Mouse (Mus musculus): ENCODE results near the gene Afdn. TPM values are rescaled to one million over a fixed set of nuclear protein-coding genes. Genes with fewer than 3 reads are reported as not detected.

Afdn gene
- polyA plus RNA-seq, 1 experiment from 2014 or later: 78.1 TPM

- Histone ChIP-seq H3K36me3 (ENCODE audit: control insufficient read depth, insufficient read depth, low read length) (peaks cover 37% of the 10 kb centered on the region), H3K4me2 (ENCODE audit: low read length) (no peak overlapping the region), H3K27me3 (ENCODE audit: control insufficient read depth, insufficient read depth, low read length) (no peaks in the 10 kb centered on the region), H3K9me3 (ENCODE audit: control insufficient read depth, low read length) (no peaks in the 10 kb centered on the region), H3K4me3 (ENCODE audit: control insufficient read depth in 1 of 2, insufficient read depth in 1 of 2, low read depth in 1 of 2, low read length in 2 of 2) (no peak overlapping the region), H3K9ac (ENCODE audit: low read length) (no peak overlapping the region), H3K27ac (replicated peaks in 1 of 2; ENCODE audit: control insufficient read depth in 1 of 2, insufficient read depth in 1 of 2, low read depth in 2 of 2, low read length in 2 of 2) (no peak overlapping the region), H3K4me1 (ENCODE audit: control insufficient read depth in 2 of 2, insufficient read depth in 2 of 2, low read length in 2 of 2) (no peaks in the 10 kb centered on the region)
- ATAC-seq (ENCODE audit: insufficient number of reproducible peaks, insufficient read depth, low FRiP score, low read depth): no peak
- WGBS: 55% methylated on average over 2 of the region's 2 CpGs
Measured at GRCm38 (mm10) chr17:13802836-13803408, 42.6 kb downstream of the Afdn start.

DNA sequence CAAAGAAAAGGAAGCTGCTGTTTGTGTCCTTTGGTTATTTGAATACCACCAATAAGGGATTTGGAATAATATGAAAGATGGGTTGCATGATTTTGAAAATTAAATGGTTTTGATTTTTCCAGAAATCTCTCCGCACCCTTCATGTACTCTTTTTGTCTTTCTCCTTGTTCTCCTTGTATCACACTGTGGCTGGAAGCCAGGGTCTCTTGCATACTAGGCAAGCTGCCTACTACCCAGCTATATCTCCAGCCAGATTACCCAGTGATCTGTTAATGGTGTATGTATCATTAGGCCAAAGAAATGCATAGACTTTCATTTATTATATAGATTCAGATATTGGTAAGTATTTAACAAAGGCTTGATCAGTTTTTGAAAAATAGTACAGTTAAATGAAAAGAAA lies 45.7 kb downstream of the Afdn start:
- H3K4me1 ChIP-seq (ENCODE audit: control insufficient read depth in 2 of 2, insufficient read depth in 2 of 2, low read length in 2 of 2): no peaks in the 10 kb centered on the region
- no peak overlapping the region for H3K4me2 ChIP-seq (ENCODE audit: low read length)
- WGBS: 90% methylated on average over 1 of the region's 1 CpGs
- no peak overlapping the region for H3K27ac ChIP-seq (replicated peaks in 1 of 2; ENCODE audit: control insufficient read depth in 1 of 2, insufficient read depth in 1 of 2, low read depth in 2 of 2, low read length in 2 of 2)
- ATAC-seq (ENCODE audit: insufficient number of reproducible peaks, insufficient read depth, low FRiP score, low read depth): no peak
- H3K4me3 ChIP-seq (ENCODE audit: control insufficient read depth in 1 of 2, insufficient read depth in 1 of 2, low read depth in 1 of 2, low read length in 2 of 2): no peak overlapping the region
- H3K27me3 ChIP-seq (ENCODE audit: control insufficient read depth, insufficient read depth, low read length): no peaks in the 10 kb centered on the region
- H3K9ac ChIP-seq (ENCODE audit: low read length): no peak overlapping the region
- no peaks in the 10 kb centered on the region for H3K9me3 ChIP-seq (ENCODE audit: control insufficient read depth, low read length)
- peaks cover 62% of the 10 kb centered on the region for H3K36me3 ChIP-seq (ENCODE audit: control insufficient read depth, insufficient read depth, low read length)

- Histone ChIP-seq H3K4me3 (ENCODE audit: control insufficient read depth in 1 of 2, insufficient read depth in 1 of 2, low read depth in 1 of 2, low read length in 2 of 2) (no peak overlapping the region), H3K27ac (replicated peaks in 1 of 2; ENCODE audit: control insufficient read depth in 1 of 2, insufficient read depth in 1 of 2, low read depth in 2 of 2, low read length in 2 of 2) (no peak overlapping the region), H3K9me3 (ENCODE audit: control insufficient read depth, low read length) (no peaks in the 10 kb centered on the region), H3K9ac (ENCODE audit: low read length) (no peak overlapping the region), H3K4me1 (ENCODE audit: control insufficient read depth in 2 of 2, insufficient read depth in 2 of 2, low read length in 2 of 2) (no peaks in the 10 kb centered on the region), H3K27me3 (ENCODE audit: control insufficient read depth, insufficient read depth, low read length) (no peaks in the 10 kb centered on the region), H3K36me3 (ENCODE audit: control insufficient read depth, insufficient read depth, low read length) (peaks cover 37% of the 10 kb centered on the region), H3K4me2 (ENCODE audit: low read length) (no peak overlapping the region)
- no peak for ATAC-seq (ENCODE audit: insufficient number of reproducible peaks, insufficient read depth, low FRiP score, low read depth)
- 80% methylated on average over 2 of the region's 2 CpGs for WGBS
Measured at GRCm38 (mm10) chr17:13817789-13818188, 57.5 kb downstream of the Afdn start.

DNA sequence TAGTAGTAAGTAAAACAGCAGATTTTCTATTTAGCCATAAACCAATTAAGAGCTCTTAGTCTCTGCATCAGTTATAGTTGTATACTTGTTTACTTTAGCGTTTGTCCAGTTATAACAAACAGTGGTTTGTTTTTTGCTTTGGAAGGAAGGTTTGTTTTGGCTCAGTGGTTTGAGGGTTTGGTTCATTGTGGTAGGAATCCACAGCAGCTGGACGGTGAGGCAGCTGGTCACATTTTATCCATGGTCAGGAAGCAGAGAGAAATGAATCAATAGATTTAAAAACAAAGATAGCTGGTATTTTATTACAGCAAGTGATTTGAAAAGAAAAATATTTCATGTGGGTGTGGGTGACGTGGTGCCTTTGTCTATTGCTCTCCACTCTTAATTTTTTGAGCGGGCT lies 59.0 kb downstream of the Afdn start:
- Histone ChIP-seq H3K9ac (ENCODE audit: low read length) (no peak overlapping the region), H3K36me3 (ENCODE audit: control insufficient read depth, insufficient read depth, low read length) (peaks cover 41% of the 10 kb centered on the region), H3K4me2 (ENCODE audit: low read length) (no peak overlapping the region), H3K9me3 (ENCODE audit: control insufficient read depth, low read length) (no peaks in the 10 kb centered on the region), H3K27ac (replicated peaks in 1 of 2; ENCODE audit: control insufficient read depth in 1 of 2, insufficient read depth in 1 of 2, low read depth in 2 of 2, low read length in 2 of 2) (no peak overlapping the region), H3K4me3 (ENCODE audit: control insufficient read depth in 1 of 2, insufficient read depth in 1 of 2, low read depth in 1 of 2, low read length in 2 of 2) (no peak overlapping the region), H3K27me3 (ENCODE audit: control insufficient read depth, insufficient read depth, low read length) (no peaks in the 10 kb centered on the region), H3K4me1 (ENCODE audit: control insufficient read depth in 2 of 2, insufficient read depth in 2 of 2, low read length in 2 of 2) (no peaks in the 10 kb centered on the region)
- 89% methylated on average over 4 of the region's 4 CpGs for WGBS
- ATAC-seq (ENCODE audit: insufficient number of reproducible peaks, insufficient read depth, low FRiP score, low read depth): no peak

DNA sequence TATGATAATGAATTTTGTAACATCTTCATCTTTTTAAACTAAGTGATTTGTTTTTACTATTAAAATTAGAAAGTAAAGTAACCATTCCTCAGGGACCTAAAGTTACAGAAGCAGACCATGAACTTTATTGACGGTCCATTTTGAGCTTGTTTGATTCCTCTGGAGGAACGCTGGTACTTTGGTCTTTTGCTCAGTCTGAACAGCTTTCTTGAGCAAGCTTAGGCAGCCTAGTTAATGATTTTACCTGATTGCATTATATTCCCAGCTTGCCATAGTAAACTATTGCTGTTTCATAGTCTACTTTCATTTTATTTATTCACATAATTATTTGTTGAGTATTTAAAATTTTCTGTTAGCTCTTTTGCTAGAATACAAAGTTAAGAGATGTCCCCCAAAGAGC lies 60.3 kb downstream of the Afdn start:
- H3K9me3 ChIP-seq (ENCODE audit: control insufficient read depth, low read length): no peaks in the 10 kb centered on the region
- no peak for ATAC-seq (ENCODE audit: insufficient number of reproducible peaks, insufficient read depth, low FRiP score, low read depth)
- H3K36me3 ChIP-seq (ENCODE audit: control insufficient read depth, insufficient read depth, low read length): peaks cover 51% of the 10 kb centered on the region
- H3K4me3 ChIP-seq (ENCODE audit: control insufficient read depth in 1 of 2, insufficient read depth in 1 of 2, low read depth in 1 of 2, low read length in 2 of 2): no peak overlapping the region
- H3K4me2 ChIP-seq (ENCODE audit: low read length): no peak overlapping the region
- H3K27ac ChIP-seq (replicated peaks in 1 of 2; ENCODE audit: control insufficient read depth in 1 of 2, insufficient read depth in 1 of 2, low read depth in 2 of 2, low read length in 2 of 2): no peak overlapping the region
- no peak overlapping the region for H3K9ac ChIP-seq (ENCODE audit: low read length)
- H3K27me3 ChIP-seq (ENCODE audit: control insufficient read depth, insufficient read depth, low read length): no peaks in the 10 kb centered on the region
- WGBS: 95% methylated on average over 2 of the region's 2 CpGs
- H3K4me1 ChIP-seq (ENCODE audit: control insufficient read depth in 2 of 2, insufficient read depth in 2 of 2, low read length in 2 of 2): no peaks in the 10 kb centered on the region

GRCm38 (mm10) chr17:13825421-13825820 lies 65.1 kb downstream of the Afdn start:
- no peaks in the 10 kb centered on the region for H3K9me3 ChIP-seq (ENCODE audit: control insufficient read depth, low read length)
- H3K27me3 ChIP-seq (ENCODE audit: control insufficient read depth, insufficient read depth, low read length): no peaks in the 10 kb centered on the region
- WGBS: 82% methylated on average over 2 of the region's 2 CpGs
- no peak overlapping the region for H3K27ac ChIP-seq (replicated peaks in 1 of 2; ENCODE audit: control insufficient read depth in 1 of 2, insufficient read depth in 1 of 2, low read depth in 2 of 2, low read length in 2 of 2)
- H3K9ac ChIP-seq (ENCODE audit: low read length): no peak overlapping the region
- H3K4me3 ChIP-seq (ENCODE audit: control insufficient read depth in 1 of 2, insufficient read depth in 1 of 2, low read depth in 1 of 2, low read length in 2 of 2): no peak overlapping the region
- H3K4me1 ChIP-seq (ENCODE audit: control insufficient read depth in 2 of 2, insufficient read depth in 2 of 2, low read length in 2 of 2): no peaks in the 10 kb centered on the region
- ATAC-seq (ENCODE audit: insufficient number of reproducible peaks, insufficient read depth, low FRiP score, low read depth): no peak
- no peak overlapping the region for H3K4me2 ChIP-seq (ENCODE audit: low read length)
- peaks cover 57% of the 10 kb centered on the region for H3K36me3 ChIP-seq (ENCODE audit: control insufficient read depth, insufficient read depth, low read length)

DNA sequence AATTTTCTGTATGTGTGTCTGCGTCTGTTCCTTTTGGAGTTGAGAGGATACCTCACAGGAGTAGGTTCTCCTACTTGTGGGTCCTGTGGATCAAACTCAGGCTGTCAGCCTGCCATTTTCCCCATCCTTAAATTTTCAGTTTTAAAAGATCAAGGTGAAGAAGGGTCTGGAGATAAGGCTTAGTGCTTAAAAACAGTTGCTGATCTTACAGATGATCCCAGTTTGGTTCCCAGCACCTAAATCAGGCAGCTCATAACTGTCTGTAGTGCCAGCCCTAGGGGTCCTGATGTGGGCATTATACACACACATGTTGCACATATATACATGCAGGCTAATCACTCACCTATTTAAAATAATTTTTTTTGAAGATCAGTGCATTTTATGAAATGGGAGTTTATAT lies 69.9 kb downstream of the Afdn start:
- 93% methylated on average over 1 of the region's 1 CpGs for WGBS

DNA sequence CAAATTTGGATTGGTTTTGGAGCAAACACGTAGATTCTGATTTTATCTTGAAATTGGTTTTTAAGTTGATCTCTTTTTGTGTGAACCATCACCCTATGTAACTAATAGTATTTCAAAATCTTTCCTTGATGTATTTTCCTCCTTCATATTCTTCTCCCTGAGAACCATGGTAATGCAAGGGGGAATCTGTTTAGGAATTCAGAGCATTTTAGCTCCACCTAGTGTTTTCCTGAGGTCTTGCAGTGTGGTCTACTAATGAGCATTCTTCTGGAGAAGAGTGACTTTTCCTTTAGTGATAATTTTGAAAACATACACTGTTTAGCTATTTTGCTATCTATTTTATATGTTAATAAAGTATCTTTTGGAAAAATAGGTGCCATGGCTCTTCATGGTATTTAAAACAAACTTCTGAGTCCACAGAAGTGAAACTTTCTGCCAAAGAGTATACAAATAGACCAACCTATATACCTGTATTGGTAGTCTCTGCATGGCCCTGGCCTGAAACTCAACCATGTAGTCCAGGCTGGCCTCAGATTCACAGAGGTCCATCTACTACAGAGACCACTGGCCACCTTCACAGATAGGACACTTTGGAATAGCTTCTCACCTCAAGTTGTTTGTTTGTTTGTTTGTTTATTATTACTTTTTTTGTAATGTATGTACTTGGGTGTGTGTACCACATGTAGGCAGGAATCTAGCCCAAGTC lies 70.5 kb downstream of the Afdn start:
- no peaks in the 10 kb centered on the region for H3K9me3 ChIP-seq (ENCODE audit: control insufficient read depth, low read length)
- no peak overlapping the region for H3K4me3 ChIP-seq (ENCODE audit: control insufficient read depth in 1 of 2, insufficient read depth in 1 of 2, low read depth in 1 of 2, low read length in 2 of 2)
- no peaks in the 10 kb centered on the region for H3K27me3 ChIP-seq (ENCODE audit: control insufficient read depth, insufficient read depth, low read length)
- no peak overlapping the region for H3K27ac ChIP-seq (replicated peaks in 1 of 2; ENCODE audit: control insufficient read depth in 1 of 2, insufficient read depth in 1 of 2, low read depth in 2 of 2, low read length in 2 of 2)
- H3K9ac ChIP-seq (ENCODE audit: low read length): no peak overlapping the region
- 94% methylated on average over 1 of the region's 1 CpGs for WGBS
- H3K4me2 ChIP-seq (ENCODE audit: low read length): no peak overlapping the region
- ATAC-seq (ENCODE audit: insufficient number of reproducible peaks, insufficient read depth, low FRiP score, low read depth): no peak
- H3K36me3 ChIP-seq (ENCODE audit: control insufficient read depth, insufficient read depth, low read length): peaks cover 75% of the 10 kb centered on the region
- H3K4me1 ChIP-seq (ENCODE audit: control insufficient read depth in 2 of 2, insufficient read depth in 2 of 2, low read length in 2 of 2): no peaks in the 10 kb centered on the region

More for the DNA sequence above, 69.9 kb downstream of the Afdn start:
- H3K4me3 ChIP-seq (ENCODE audit: control insufficient read depth in 1 of 2, insufficient read depth in 1 of 2, low read depth in 1 of 2, low read length in 2 of 2): no peak overlapping the region
- H3K9me3 ChIP-seq (ENCODE audit: control insufficient read depth, low read length): no peaks in the 10 kb centered on the region
- no peak for ATAC-seq (ENCODE audit: insufficient number of reproducible peaks, insufficient read depth, low FRiP score, low read depth)
- H3K27me3 ChIP-seq (ENCODE audit: control insufficient read depth, insufficient read depth, low read length): no peaks in the 10 kb centered on the region
- H3K9ac ChIP-seq (ENCODE audit: low read length): no peak overlapping the region
- H3K27ac ChIP-seq (replicated peaks in 1 of 2; ENCODE audit: control insufficient read depth in 1 of 2, insufficient read depth in 1 of 2, low read depth in 2 of 2, low read length in 2 of 2): no peak overlapping the region
- no peaks in the 10 kb centered on the region for H3K4me1 ChIP-seq (ENCODE audit: control insufficient read depth in 2 of 2, insufficient read depth in 2 of 2, low read length in 2 of 2)
- no peak overlapping the region for H3K4me2 ChIP-seq (ENCODE audit: low read length)
- H3K36me3 ChIP-seq (ENCODE audit: control insufficient read depth, insufficient read depth, low read length): peaks cover 75% of the 10 kb centered on the region
